Mouse (Mus musculus): ENCODE results near the gene Mpc1. TPM values are rescaled to one million over a fixed set of nuclear protein-coding genes. Genes with fewer than 3 reads are reported as not detected.
"Not testable (repeated sequence)": the region's sequence is repeated elsewhere in the genome, so short reads cannot be mapped to it uniquely, and the experiment has no call there.

The Mpc1 gene
- polyA plus RNA-seq, 1 experiment from 2014 or later: 312 TPM

- Histone ChIP-seq H3K4me1 (0 out of 2 replicates have a peak, but pooled peaks cover 4% of the 10 kb centered on the region), H3K9me3 (no peaks in the 10 kb centered on the region), H3K4me3 (no peak overlapping the region), H3K27ac (replicated peaks) (no peak overlapping the region), H3K4me2 (replicated peaks) (no peak overlapping the region), H3K27me3 (no peaks in the 10 kb centered on the region), H3K9ac (replicated peaks) (no peak overlapping the region), H3K36me3 (no peaks in the 10 kb centered on the region)
- ATAC-seq (replicated peaks): no peak
- 31% methylated on average over 3 of the region's 3 CpGs for WGBS
These were observed 23.1 kb downstream of the Mpc1 start for GRCm38 (mm10) chr17:8305801-8306200.

- under 1% methylated on average over 49 of the region's 54 CpGs for WGBS
These were observed 28.3 kb downstream of the Mpc1 start, which contains the start of gene Sft2d1 for GRCm38 (mm10) chr17:8310838-8311614. Gene Sft2d1 (plus strand): TSS chr17:8311102.

DNA sequence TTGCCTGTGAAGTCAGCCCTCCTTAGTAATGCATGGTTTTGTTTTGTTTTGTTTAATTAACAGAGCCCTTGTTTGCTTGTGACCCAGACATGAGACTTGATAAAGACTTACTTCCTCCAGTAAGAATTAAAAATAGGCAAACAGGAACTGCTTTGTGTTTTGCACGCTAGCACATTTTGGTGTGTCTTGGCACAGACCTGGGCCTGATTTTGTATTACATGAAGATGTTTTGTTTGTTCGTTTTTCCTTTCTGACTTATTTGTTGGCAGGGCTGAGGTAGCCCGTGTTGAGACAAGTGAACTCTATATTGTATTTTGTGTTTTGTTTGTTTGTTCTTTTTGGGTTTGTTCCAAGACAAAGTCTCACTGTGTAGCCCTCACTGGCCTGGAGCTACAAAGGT, 29.0 kb downstream of the Mpc1 start:
- H3K27ac ChIP-seq (replicated peaks): no peak overlapping the region
- H3K27me3 ChIP-seq: no peaks in the 10 kb centered on the region
- H3K9me3 ChIP-seq: no peaks in the 10 kb centered on the region
- peaks cover 24% of the 10 kb centered on the region for H3K4me1 ChIP-seq
- H3K9ac ChIP-seq (replicated peaks): peak overlapping the region; percentile 81
- WGBS: 49% methylated on average over 3 of the region's 3 CpGs
- peak overlapping the region; percentile 64 for H3K4me2 ChIP-seq (replicated peaks)
- no peaks in the 10 kb centered on the region for H3K36me3 ChIP-seq
- no peak for ATAC-seq (replicated peaks)
- H3K4me3 ChIP-seq: peak overlapping the region; percentile 70

More at GRCm38 (mm10) chr17:8310838-8311614, 28.3 kb downstream of the Mpc1 start, which contains the start of gene Sft2d1:
- H3K9ac ChIP-seq (replicated peaks): peak within 1 kb of the TSS; percentile 81
- H3K9me3 ChIP-seq: no peaks in the 10 kb centered on the region
- peak; percentile 96 for ATAC-seq (replicated peaks)
- no peaks in the 10 kb centered on the region for H3K36me3 ChIP-seq
- H3K4me1 ChIP-seq: peaks cover 24% of the 10 kb centered on the region
- H3K27me3 ChIP-seq: no peaks in the 10 kb centered on the region
- peak within 1 kb of the TSS; percentile 64 for H3K4me2 ChIP-seq (replicated peaks)
- peak within 1 kb of the TSS; percentile 70 for H3K4me3 ChIP-seq
- H3K27ac ChIP-seq (replicated peaks): peak within 1 kb of the TSS; percentile 92

GRCm38 (mm10) chr17:8313976-8314375, 31.3 kb downstream of the Mpc1 start:
- Histone ChIP-seq H3K27ac (replicated peaks) (no peak overlapping the region), H3K9ac (replicated peaks) (no peak overlapping the region), H3K4me2 (replicated peaks) (no peak overlapping the region), H3K36me3 (no peaks in the 10 kb centered on the region), H3K4me3 (no peak overlapping the region), H3K4me1 (peaks cover 24% of the 10 kb centered on the region), H3K9me3 (no peaks in the 10 kb centered on the region), H3K27me3 (no peaks in the 10 kb centered on the region)
- WGBS: 85% methylated on average over 3 of the region's 3 CpGs
- ATAC-seq (replicated peaks): no peak

GRCm38 (mm10) chr17:8316251-8316650, 33.5 kb downstream of the Mpc1 start:
- Histone ChIP-seq H3K36me3 (no peaks in the 10 kb centered on the region), H3K27me3 (no peaks in the 10 kb centered on the region), H3K4me3 (no peak overlapping the region), H3K4me2 (replicated peaks) (no peak overlapping the region), H3K27ac (replicated peaks) (no peak overlapping the region), H3K9ac (replicated peaks) (no peak overlapping the region), H3K9me3 (no peaks in the 10 kb centered on the region), H3K4me1 (peaks cover 20% of the 10 kb centered on the region)
- ATAC-seq (replicated peaks): no peak
- WGBS: 89% methylated on average over 1 of the region's 1 CpGs

DNA sequence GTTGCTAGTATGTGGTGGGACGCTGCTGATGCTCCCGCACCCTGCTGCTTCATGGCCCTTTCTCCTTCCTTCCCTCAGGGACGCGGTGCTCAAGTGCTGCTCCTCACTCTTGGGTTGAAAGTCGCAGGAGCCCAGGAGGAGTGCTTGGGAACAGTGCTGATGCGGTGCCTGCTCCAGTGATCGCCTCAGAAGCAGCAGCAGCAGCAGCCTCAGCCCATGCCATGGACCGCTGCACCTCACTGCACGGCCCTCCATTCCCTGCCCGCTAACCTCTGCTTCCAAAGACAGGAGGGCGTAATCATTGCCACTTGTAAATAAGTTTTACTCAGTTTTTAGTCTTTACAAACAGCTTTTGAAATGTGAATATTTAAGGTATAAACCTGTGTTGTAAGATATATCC, 44.2 kb downstream of the Mpc1 start:
- H3K36me3 ChIP-seq: peaks cover 23% of the 10 kb centered on the region
- H3K4me2 ChIP-seq (replicated peaks); H3K4me3 ChIP-seq; H3K27me3 ChIP-seq; ATAC-seq (replicated peaks); H3K4me1 ChIP-seq; H3K9me3 ChIP-seq; H3K27ac ChIP-seq (replicated peaks); H3K9ac ChIP-seq (replicated peaks): not testable (repeated sequence)
- 87% methylated on average over 10 of the region's 11 CpGs for WGBS

DNA sequence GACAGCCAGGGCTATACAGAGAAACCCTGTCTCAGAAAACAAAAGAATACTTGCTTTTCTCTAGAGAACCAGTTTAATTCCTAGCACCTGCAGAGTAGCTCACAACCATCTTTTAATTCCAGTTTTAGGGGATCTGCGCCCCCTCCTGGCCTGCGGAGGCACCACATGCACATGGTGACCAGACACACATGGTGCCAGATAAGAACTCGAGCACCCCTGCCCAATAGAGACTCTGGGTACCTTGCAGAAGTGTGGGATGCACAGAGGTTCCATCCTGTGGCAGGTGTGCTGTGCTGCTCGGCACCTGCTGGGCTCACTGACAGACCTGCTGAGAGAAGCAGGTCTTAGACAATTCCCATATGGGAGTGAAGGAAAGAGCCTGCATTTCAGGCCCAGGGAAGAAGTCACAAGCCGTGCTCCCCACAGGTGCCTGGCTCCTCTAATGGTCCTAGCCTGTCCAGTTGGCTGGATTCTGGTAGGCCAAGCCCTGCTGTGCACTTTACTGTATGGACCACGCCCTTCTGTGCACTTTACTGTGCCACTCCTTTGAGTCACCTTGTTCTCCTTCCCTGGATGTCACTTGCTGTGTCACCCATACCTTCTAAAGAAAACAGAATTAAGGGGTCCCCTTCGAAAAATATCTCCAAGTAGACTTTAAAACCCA, 45.9 kb downstream of the Mpc1 start:
- Histone ChIP-seq H3K4me2 (replicated peaks) (no peak overlapping the region), H3K27me3 (no peaks in the 10 kb centered on the region), H3K9ac (replicated peaks) (no peak overlapping the region), H3K36me3 (peaks cover 21% of the 10 kb centered on the region), H3K9me3 (no peaks in the 10 kb centered on the region), H3K27ac (replicated peaks) (no peak overlapping the region), H3K4me1 (no peaks in the 10 kb centered on the region), H3K4me3 (no peak overlapping the region)
- ATAC-seq (replicated peaks): no peak
- WGBS: 67% methylated on average over 7 of the region's 7 CpGs

- no peak overlapping the region for H3K9ac ChIP-seq (replicated peaks)
- no peak overlapping the region for H3K27ac ChIP-seq (replicated peaks)
- 77% methylated on average over 5 of the region's 5 CpGs for whole genome bisulfite sequencing
- H3K36me3 ChIP-seq: peaks cover 8% of the 10 kb centered on the region
- no peak for ATAC-seq (replicated peaks)
- H3K4me1 ChIP-seq: no peaks in the 10 kb centered on the region
- no peaks in the 10 kb centered on the region for H3K9me3 ChIP-seq
- no peak overlapping the region for H3K4me3 ChIP-seq
- no peaks in the 10 kb centered on the region for H3K27me3 ChIP-seq
- H3K4me2 ChIP-seq (replicated peaks): no peak overlapping the region
These were observed 47.9 kb downstream of the Mpc1 start for GRCm38 (mm10) chr17:8330602-8331001.

DNA sequence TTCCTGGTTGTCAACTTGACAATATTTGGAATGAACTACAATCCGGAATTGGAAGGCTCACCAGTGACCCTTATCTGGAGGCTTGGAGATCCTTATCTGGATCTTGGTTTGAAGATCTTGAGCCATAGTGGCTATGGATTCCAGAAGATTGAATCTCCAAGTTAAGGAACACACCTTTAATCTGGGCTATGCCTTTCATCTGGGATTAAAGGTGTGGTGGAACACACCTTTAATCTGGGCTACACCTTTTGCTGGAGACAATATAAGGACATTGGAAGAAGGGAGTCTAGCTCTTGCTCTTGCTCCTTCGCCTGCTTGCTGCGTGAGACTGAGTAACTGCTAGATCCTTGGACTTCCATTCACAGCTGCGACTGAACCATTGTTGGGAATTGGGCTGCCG, 54.5 kb downstream of the Mpc1 start, which contains the start of gene Prr18:
TSS of gene Prr18 (plus strand) at position 301 of the 400 bp plus-strand sequence.
- H3K9ac ChIP-seq (replicated peaks); H3K4me2 ChIP-seq (replicated peaks); H3K27ac ChIP-seq (replicated peaks); H3K36me3 ChIP-seq; ATAC-seq (replicated peaks); H3K27me3 ChIP-seq; H3K4me3 ChIP-seq; H3K9me3 ChIP-seq: not testable (repeated sequence)
- WGBS: 100% methylated on average over 1 of the region's 5 CpGs
- H3K4me1 ChIP-seq: peaks cover 22% of the 10 kb centered on the region

GRCm38 (mm10) chr17:8339666-8340374, 57.1 kb downstream of the Mpc1 start:
- H3K27me3 ChIP-seq: no peaks in the 10 kb centered on the region; the same call in 1 of the 2 replicates

GRCm38 (mm10) chr17:8340407-8341359, 58.0 kb downstream of the Mpc1 start:
- Histone ChIP-seq H3K27ac (replicated peaks) (peak overlapping the region; percentile 88), H3K4me3 (peak overlapping the region; percentile 58)

More at GRCm38 (mm10) chr17:8339666-8340374, 57.1 kb downstream of the Mpc1 start:
- H3K9ac ChIP-seq (replicated peaks): peak overlapping the region; percentile 83
- H3K4me2 ChIP-seq (replicated peaks): peak overlapping the region; percentile 92
- H3K27ac ChIP-seq (replicated peaks): peak overlapping the region; percentile 88
- 8% methylated on average over 8 of the region's 8 CpGs for WGBS
- peak; percentile 49 for ATAC-seq (replicated peaks)
- H3K9me3 ChIP-seq: no peaks in the 10 kb centered on the region
- peak overlapping the region; percentile 58 for H3K4me3 ChIP-seq
- no peaks in the 10 kb centered on the region for H3K36me3 ChIP-seq
- peaks cover 36% of the 10 kb centered on the region for H3K4me1 ChIP-seq

More at GRCm38 (mm10) chr17:8340407-8341359, 58.0 kb downstream of the Mpc1 start:
- no peaks in the 10 kb centered on the region for H3K9me3 ChIP-seq
- peaks cover 36% of the 10 kb centered on the region for H3K4me1 ChIP-seq
- ATAC-seq (replicated peaks): peak; percentile 82
- H3K9ac ChIP-seq (replicated peaks): peak overlapping the region; percentile 83
- under 1% methylated on average over 56 of the region's 92 CpGs for WGBS
- H3K27me3 ChIP-seq: no peaks in the 10 kb centered on the region; the same call in 1 of the 2 replicates
- H3K4me2 ChIP-seq (replicated peaks): peak overlapping the region; percentile 92
- no peaks in the 10 kb centered on the region for H3K36me3 ChIP-seq
